Mouse (Mus musculus): ENCODE results near the gene Prkd1.

Prkd1 gene

DNA sequence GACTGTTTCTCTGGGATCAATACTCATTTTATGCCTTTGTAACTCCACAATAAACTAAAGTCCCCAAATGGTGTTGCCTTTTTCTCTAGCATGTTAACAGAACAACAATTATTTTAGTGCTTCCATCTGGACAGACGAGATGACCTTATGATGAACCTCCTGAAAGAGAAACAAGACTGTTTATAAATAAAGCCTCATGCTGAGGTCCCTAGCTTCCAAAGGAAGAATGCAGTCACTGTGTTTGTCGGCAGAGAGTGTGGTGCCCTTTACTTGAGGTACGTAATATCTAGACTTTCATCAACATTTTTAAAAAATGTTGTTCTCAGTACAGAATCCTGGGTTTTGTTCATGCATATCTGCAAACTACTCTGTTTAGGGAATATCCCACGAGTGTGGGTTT, 90.7 kb downstream of the Prkd1 start:
- no peak for DNase-seq (ENCODE audit: low spot score in 2 of 2)

DNA sequence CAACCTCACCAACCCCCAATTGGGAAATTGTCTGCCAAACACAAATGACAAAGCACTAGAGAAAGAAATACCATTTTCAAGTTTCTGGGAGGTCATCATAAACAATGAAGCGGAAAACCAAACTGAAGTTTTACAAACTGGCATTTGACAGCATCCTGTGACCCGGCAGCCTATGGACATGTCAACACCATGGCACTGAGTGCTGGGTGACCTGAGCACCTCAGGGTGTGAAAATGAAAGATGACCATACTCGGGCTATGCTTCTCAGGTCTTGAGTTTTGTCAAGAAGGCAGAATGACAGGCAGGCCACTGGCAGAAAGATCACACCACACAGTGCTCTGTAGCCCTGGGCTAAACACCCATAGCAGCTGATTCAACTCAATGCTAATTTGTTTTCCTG, 94.7 kb downstream of the Prkd1 start:
- DNase-seq (ENCODE audit: low spot score in 2 of 2), result no peak

DNA sequence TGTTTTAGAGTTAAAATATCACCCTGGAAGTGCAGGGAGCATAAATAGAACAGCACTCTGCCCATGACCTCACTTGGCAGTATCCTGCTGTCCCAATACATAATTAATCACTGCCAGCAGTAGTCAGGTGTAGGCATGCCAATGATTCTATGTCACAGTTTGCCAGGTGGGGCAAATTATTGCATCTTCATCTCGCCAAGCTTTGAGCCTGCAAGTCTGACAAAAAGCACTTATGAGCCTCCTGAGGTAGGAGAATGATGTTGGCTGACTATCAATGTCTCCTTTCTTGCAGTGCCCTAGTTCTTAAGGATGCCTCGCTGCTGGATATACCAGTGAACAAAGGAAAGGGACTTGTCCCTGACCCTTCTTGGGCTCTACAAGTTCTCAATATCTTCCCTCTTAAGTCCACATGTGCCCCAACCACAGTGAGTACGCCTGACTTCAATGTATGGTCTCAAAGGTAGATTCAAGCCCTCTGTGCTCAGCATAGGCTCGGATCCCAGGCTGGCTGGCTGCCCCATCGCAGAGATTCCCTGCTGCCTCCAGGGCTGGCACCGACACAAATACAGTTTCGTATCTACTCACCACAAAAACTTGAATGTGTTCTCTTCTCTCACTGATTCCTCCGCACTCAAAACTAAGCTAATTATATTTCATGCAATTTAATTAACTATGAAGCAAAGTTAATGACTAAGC, 98.9 kb downstream of the Prkd1 start:
- DNase-seq (ENCODE audit: low spot score in 2 of 2), result no peak

DNA sequence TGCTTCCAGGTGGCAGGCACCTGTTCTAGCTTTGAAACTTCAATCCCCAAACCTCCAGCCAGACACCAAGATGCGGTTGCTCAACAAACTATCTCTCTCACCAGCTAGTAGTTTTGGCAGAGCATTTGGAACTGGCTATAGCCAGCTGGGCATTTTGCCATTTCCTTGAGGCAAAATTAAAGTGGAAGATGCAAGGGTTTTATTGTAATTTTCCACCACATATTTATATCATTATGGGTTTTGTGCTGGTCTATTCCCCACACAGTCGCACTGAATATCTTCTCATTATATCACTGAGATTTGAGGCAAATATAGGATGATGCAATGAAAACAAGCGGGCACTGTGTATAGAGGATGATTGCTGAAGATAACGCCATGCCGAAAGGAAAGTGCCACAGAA, 102.5 kb downstream of the Prkd1 start:
- DNase-seq (ENCODE audit: low spot score in 2 of 2), result no peak

DNA sequence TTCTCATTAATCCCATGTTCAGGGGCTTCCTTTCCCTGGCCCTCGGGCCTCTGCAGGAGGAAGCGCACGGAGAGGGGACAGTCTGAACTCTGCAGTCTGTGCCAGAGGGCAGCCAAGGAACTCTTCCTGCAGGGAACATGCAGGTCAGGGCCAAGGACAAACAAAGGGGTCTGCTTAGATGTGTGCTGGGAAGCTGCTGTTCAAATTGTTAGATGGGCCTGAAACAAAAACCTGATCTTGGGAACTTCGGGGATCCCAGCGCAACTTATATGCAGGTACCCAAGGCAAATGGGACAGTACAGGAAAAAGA, 103.3 kb downstream of the Prkd1 start:
- DNase-seq (ENCODE audit: low spot score in 2 of 2), result no peak

DNA sequence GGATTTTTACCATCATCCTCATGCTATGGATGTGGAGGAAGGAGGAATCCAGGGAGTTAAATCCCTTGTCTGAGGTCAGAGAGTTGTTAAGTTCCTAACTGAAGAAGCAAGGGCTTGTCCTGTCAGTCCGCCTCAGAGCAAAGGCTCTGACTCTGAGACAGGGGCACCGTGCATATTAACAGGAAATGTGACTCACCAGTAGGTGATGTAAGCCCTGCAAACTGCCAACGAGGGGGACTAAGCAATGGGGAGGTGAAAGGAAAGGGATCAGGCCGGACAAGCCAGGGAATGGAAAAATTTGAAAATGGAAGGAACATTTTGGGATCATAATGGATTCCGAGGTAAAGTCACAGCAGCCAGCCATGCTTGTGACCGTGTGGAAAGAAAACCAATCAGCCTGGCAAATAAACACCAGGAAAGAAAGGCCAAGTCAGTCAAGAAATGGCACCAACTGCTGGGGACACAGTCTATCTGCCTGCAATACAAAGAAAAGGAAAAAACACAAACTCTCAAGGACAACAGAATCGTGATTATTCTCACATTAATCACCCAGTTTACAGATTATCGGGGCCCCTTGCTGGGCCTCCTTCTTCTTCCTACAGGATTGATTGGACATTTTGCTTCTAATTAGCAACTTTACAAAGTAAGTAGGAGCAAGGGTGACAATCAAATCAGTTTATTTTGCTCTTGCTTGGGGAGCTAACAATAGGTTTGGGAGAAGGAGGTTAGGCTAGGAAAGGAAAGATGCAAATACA, 103.9 kb downstream of the Prkd1 start:
- DNase-seq (ENCODE audit: low spot score in 2 of 2), result no peak

DNA sequence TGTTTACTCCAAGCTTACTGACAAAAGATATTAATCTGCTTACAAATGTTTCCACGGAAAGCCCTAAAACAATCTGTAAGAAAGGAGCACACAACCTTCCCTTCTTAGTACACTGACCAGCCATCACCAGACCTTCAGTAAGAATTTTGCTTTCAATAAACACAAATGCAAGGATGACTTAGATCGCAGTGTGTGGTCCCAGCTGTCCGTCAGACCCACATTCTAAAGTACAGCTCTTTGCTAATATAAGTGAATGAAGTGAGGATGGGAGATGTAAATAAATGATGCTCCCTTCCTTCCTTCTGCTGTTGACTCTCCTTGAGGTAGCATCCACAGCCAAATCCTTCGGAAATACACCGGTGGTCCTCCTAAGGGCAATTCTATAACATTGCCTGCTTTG, 108.1 kb downstream of the Prkd1 start:
- DNase-seq (ENCODE audit: low spot score in 2 of 2), result no peak

DNA sequence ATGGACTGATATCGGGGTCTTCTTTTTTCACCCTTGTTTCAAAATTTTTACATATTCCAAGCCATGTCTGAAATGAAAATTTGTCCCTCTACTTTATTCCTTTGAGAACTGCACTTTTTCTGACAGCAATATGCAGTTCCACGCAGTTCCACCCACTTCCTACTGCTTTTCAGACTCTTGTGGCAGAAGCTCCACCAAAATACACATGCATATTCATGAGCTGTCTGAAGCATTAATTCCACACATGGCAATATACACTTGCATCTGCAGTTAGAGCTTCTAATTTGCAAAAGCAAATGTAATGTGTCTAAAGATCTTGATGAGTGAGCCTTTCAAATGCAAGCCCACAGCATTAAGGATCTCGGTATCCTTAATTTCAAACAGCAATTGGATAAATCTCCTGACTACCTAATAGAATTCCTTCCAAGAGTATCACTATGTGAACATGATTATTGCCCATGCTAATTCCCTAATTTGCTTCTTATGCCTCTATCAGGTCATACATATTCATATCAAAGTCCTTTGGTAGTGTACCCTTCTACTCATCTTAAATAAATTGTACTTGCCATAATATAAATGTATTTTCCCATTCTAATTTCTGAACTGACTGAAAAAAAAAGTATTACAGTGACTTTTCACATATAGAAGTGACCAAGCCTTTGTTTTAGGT, 110.5 kb downstream of the Prkd1 start:
- DNase-seq (ENCODE audit: low spot score in 2 of 2), result no peak

DNA sequence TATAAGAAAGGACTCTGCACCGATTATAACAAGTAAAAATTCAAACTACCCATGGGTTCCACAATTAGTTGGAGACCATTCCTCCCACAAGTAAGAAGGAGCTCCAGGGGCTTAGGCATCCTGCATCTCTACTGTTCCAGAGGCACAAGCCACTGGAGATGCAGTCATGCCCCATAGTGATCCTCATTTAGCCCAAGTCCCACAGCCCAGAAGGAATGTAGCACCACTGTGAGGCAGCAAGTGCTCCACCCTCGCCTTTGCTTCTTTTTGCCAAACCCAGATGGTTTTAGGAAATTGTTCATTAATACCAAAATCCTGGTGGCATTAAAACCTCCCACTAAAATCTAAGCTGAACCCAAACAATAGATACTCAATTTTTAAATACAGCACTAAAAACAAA, 111.1 kb downstream of the Prkd1 start:
- DNase-seq (ENCODE audit: low spot score in 2 of 2), result no peak

DNA sequence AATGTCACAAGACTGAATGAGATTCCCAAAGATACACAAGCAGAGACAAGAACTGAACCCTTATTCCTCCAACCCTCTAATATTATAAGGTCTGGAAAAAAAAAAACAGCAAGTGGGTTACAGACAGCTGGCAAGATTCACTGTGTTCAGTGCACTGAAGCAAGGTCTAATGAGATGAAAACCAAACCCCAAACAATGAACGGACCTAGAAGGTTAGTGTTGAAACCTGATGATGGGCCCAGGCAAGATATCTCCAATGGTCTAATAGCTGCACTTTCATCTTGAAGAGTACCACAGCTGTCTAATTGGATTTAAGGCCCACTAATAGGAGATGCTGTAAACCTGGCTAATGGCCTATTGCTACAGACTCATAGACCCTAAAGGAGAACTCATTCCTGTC, 111.9 kb downstream of the Prkd1 start:
- DNase-seq (ENCODE audit: low spot score in 2 of 2), result no peak

DNA sequence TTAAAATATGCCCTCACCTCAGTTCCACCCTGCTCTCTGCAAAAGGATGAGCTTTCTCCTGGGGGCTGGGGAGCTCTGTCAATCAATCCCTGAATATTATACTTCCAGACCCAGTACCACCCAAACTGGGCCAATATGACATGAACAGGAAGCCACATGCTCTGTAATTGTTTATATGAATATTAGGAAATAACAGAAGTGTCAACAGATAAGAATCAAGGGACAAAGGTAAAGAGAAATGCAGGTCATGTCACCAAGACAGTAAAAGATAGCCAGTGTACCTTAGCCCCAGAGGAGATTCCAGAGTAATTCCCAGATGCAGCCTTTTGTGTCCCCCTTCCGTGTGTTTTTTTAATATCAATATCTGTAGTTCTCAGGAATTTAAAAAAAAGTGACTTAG, 120.3 kb downstream of the Prkd1 start:
- no peak for DNase-seq (ENCODE audit: low spot score in 2 of 2)

DNA sequence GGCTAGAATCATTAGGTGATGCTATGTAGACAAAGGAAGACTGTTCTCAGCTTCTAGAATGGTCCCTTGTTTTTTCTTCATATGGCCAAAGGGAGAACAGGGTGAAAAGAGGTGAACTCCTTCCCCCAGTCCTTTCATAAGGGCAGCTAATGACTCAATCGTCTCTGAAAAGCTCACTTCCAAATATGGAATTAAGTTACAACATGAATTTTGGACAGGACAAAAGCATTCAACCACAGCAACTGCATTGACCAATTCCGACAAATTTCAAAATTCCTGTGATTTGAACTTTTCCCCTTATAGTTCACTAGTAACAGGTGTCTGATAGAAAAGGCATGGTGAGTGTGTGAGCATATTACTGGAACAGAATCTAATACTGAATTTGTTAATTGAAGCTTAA, 124.8 kb downstream of the Prkd1 start:
- DNase-seq (ENCODE audit: low spot score in 2 of 2), result no peak

DNA sequence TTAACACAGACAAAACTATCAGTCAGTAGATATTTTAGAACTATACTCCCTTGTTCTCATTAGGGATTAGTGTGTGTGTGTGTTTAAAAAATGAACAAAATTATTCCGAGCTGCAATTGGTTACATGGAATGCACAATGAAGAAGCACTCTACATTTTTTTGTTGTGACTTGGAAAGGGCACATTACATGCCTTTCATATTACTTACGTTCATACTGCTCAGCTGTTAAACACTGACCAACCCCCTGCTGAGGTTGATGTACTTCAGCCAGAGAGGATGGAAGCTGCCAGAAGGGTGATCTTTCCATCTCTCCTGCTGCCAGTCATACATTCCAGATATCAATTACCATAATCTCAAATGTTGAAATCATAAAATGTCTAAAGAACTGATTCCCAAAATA, 134.4 kb downstream of the Prkd1 start:
- no peak for DNase-seq (ENCODE audit: low spot score in 2 of 2)

DNA sequence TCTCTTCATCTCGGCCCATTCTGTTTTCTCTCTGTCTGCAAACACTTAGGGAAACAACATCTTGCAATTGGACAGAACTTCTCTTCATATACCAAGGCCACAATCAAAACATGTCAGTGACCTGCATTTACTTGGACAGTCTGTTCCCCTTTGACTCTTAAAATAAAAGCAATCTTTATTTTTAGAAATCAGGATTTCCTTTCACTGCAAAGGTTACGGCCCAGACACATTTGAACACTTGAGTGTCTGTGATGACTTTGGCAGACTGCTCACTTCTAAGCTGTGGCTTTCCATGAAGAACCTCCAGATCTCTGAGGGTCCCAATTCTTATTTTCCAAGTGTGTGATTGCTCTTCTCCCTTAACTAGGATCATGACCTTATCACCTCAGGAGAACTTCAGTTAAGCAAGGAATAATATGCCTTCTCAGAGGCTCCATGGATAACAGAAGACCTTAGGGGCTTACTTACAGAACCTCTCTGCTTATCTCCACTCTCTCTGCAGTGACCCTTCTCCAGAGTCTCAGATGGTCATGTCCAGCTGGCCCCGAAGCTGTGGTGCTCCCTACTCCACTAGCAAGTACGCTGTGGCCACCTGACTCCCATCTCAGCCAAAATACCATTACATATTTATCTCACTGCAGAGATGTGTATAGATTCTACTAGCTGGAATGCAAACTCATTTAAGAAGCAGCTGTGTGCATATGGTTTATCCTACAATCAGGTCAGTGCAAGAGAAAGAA, 137.2 kb downstream of the Prkd1 start:
- DNase-seq (ENCODE audit: low spot score in 2 of 2), result no peak

DNA sequence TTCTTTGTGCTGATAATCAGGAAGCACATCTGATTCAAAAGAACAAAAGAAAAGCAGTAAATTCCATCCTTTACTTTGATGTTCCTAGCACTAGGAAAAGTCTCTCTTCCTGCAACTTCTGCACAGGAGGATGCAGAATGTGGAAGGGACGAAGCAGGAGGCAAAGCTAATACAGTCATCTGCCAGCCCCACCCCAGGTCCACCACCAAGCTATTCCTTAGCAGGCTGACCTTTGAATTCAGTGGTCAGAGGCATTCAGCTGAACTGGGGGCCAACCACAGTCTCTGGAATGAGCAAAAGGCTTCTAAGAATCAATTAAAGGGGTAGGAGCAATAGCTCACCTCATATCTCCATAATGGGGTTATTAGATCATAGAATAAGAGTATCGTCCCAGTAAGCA, 140.1 kb downstream of the Prkd1 start:
- DNase-seq (ENCODE audit: low spot score in 2 of 2), result no peak

DNA sequence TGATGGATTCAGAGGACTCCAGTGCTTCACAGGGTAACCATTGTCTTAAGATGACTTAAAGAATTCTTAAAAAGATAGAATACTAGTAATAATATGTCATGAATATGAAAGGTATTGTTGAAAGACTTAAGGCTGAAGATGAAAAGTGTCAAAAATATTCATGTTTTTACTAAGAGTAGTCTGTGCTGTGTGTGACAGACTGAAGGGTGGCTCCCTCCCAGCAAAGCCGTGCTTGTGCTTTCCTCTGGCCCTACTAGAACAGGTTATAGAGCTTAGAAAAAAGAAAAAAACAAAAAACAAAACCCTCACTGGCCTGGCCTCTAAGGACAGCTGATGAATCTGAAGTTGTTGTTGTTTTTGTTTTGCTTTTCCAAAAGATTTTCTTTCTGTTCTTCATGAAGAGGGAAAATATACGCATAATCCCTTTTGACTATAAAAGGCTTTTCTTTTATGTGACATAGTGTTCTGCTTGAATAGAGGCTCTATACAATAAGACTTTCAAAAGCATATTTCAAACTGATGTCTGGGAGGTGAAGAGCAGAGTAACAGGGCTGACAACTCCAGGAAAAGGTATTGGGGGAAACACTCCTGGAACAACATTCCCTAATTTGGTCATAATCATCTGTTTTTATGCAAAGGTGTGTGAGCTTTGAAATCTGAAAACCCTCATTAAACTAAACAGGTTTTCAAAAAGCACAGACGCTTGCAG, 148.9 kb downstream of the Prkd1 start:
- DNase-seq (ENCODE audit: low spot score in 2 of 2), result no peak

DNA sequence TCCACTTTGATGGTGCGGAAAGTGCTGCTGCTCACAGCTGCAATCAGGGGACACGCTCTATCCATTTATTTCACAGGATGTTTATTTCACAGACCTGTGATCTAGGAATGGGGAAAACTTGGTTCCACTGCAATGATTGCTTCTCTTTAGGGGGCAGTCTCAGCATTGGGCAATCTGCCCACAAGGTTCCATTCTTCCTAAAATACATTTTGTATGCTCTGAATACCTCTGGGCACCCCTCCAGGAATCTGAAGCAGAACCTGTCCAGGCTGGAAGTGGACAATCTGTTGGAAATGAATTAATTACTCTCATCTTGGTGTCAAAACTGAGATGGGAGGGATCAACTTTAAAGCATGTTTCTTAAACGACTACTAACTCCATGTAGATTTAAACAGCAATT, 152.9 kb downstream of the Prkd1 start:
- DNase-seq (ENCODE audit: low spot score in 2 of 2), result no peak

DNA sequence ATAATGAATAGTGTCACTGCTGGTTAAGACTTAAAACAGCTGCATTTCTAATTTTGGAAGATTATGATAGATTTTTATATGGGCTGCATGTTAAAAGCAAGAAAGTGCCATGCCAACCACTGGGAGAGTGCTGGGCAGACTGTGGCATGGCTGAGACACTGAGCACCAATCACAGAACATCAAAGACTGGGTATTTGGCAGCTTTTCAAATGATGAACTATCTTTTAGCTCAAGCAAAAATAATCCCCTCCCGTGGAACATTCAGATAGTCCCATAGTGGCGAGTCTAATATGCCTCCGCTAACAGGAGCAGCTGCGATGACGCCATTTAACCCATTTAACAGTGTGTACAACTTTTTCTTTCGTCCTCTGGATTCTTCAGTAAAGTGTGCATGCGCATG, 169.1 kb downstream of the Prkd1 start:
- DNase-seq (ENCODE audit: low spot score in 2 of 2), result no peak

DNA sequence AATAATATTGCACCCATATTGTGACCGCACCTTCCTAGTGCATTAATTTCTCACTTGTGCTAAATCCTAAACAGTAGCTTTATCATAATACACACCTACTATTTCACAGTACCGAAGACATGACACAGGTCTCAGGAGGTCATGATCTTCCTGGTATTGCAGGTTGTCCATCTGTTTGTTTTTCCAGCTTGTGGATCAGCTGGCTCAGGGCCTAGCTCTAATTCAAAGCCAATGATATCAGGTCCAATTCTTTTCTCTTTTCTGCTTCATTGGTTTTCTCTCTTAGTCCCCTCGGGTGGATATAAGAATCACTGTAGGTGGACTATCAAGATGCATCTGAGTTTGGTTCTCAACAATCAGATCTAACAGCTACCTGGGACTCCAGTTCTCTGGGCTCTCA, 191.7 kb downstream of the Prkd1 start:
- no peak for DNase-seq (ENCODE audit: low spot score in 2 of 2)

DNA sequence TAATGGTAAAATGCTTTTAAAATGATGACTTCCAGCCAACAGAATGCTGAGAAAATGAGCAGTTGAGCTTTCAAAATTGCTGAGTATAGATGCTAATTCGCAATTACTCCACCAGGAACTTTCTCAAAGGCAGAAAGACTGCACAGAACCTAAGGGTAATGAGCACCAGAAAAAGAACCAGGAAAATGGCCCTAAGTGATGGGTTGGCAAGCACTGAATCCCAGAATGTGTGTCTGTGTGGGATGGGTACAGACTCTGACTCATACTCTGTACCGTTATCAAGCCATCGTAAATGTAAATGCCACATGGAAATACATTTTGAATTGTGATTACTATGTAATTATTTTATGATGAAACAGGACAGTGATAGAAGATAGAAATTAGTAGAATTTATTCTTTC, 197.1 kb downstream of the Prkd1 start:
- no peak for DNase-seq (ENCODE audit: low spot score in 2 of 2)

DNA sequence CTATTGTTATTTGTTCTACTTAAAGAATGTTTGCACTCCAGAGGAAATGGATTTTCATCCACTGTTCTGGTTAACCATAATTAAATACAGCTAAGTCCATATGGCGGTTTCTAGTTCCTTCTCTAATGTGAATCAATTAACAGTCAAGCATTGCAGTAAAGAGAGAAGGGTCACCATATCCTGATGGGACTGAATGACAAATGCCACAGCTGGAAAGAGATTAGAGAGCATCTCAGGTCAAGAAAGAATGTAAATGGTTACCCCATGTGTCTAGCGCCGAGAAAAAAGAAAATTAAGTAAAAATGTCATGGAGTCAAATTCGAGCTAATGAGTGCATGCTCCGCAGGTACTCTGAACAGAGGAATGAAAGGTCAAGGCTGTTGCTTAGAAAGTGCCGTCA, 212.2 kb downstream of the Prkd1 start:
- DNase-seq (ENCODE audit: low spot score in 2 of 2), result no peak

DNA sequence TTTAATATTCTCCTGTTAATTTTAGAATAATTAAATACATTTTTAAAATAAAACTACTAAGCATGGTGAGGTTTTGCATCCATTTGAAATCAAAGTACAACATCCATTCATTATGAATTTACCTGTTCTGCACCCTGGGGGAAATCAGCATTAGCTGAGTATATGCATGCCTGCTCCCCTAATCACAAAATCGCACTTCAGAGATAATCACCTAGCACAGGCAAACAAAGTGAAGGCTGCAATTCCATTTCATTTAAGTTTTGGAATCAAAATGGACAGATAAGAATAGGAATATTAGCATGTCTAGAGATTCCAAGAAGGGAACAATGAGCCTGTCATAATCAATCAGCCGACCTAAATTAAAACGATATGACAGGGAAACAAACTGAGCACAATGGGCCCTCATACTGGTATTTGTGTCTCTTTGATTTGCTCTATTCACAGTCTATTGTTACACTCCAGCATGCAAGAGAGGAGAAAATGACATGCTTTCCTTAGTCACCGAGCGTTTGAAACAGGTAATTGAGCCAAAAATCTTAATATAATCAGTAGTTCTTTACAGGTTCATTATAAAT, 218.7 kb downstream of the Prkd1 start:
- DNase-seq (ENCODE audit: low spot score in 2 of 2), result no peak

Measured in spleen, postnatal 14 days (tissue).